Mouse (Mus musculus) retina, postnatal 1 day (tissue): Measurements from ENCODE around the gene Mmd2.

ENCODE experiments used
- DNase-seq: peaks from one replicate; pipeline ENCODE4 v3.0.0-alpha.2; 2012

The Mmd2 gene

GRCm38 (mm10) chr5:142545014-142545795 lies 63.4 kb downstream of the Mmd2 start:
- no peak for DNase-seq

DNA sequence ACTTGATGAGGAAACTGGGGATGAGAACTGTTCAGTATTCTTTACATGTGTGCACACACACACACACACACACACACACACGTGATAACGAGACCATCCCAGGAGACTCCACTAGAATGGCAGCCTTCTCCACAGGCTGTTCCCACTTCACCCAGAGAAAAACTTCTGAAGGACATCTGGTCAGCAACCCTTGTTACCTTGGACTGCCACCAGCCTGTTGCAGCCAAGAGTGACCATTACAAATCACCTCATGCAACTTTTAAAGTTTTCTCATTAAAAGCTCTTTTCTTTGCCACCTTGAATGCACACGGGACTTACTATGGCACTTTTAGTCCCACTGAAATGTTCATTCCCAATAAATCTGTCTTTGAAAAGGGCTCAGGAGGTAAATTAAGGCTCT lies 71.3 kb downstream of the Mmd2 start:
- no peak for DNase-seq

DNA sequence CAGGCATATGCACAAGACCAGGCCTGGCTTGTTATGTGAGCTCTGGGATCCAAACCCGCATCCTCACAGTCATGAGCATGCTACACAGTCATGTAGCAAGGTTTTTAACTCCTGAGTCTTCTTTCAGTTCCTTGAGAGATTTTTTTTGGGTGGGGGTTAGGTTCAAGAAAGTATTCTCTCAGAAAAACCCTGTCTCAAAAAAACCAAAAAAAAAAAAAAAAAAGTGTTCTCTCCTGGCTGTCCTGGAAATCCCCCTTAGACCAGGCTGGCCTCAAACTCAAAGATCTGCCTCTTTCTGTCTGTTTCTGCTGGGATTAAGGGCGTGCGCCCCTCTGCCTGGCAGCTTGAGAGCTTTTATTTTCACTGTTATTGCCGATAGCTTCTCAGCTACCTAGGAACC lies 73.2 kb downstream of the Mmd2 start:
- no peak for DNase-seq

GRCm38 (mm10) chr5:142529915-142530314 lies 78.7 kb downstream of the Mmd2 start, which contains the start of gene Papolb:
Papolb (minus strand) TSS chr5:142530076.
- peak; percentile 37 for DNase-seq

DNA sequence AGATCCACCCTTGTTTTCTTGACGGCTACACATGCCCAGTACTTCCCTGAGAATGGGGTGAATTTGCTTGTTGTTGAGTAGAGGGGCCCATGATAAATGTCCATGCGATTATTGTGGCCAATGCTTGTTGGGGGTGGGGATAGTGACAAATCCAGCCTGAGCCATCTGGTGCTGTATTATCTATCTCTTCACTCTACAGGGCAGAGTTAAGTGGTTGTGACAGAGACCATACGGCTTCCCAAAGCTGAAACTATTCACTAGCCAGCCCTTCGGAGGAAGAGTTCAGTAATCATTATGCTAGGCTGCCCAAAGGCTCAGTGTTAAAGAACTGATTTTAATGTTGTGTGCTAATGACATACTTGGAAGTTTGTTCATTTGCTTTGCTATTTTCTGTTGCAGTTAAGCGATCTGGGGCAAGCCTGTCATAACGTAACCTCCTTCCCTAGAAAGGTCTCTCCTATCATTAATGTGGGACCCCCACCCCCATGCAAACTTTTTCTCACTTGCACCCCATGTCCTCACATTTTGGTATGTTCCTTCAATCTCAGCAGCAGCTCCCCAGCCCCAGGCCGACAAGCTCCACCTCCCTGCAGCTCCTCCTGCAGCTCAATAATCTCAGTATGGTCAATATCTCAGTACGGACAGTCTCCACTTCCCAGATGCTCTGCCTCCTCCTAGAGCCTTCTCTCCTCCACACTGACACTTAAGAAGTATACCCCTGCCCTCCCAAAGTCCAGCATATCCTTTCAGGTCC lies 83.7 kb downstream of the Mmd2 start:
- peak; percentile 90 for DNase-seq

DNA sequence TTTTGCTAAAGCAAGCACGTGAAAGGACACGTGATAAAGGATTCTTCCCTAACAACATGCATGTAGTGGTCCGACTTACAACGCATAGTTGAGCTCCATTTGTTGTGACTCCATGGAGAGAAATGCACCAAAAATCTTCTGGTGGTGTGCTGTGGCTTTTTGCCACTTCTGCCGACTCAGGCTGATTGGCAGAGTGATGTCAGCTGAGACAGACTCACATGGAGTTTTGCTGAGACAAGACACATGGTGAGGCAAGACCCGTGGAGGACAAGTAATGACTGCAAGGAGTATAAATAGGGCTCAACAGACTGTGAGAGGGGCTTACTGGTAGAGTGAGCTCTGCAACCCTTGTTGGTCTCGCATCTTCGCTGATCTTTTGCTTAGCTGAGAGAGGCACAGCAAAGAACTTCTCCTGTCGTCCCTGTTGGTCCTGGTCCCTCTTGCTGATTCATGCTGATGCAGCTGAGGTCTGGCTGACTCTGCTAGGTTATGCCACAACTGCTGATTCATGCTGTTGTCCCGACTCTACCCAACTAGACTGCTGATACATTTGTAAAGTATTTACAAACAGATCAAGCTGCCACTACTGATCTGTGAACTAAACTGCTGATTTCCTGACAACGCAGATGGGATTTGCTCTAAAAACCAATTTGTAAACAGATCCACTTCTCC lies 87.3 kb downstream of the Mmd2 start:
- no peak for DNase-seq

GRCm38 (mm10) chr5:142520360-142520759 lies 88.2 kb downstream of the Mmd2 start:
- no peak for DNase-seq

DNA sequence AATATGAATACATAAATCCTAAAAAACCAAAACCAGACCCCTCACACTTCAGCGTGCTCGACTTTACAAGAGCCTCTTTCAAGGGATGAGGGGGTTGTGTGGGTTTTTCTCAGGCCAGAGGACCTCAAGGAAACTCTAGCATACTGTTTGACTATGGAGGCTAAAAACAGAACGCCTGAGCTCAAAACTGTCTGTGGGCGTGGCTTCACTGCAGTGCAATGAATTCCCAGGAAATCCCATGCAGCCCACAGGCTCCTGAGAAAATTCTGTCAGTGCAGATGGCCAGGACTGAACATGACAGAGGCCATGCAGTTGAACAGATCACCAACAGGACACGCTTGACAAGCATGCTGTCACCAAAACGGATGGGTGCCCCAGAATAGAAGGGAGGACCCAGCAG lies 89.6 kb downstream of the Mmd2 start:
- DNase-seq, result no peak
